Mouse (Mus musculus): ENCODE measurements around the gene Atxn10.
A peak's percentile ranks its signal among the peaks of the same experiment; 100 is the strongest.
"Not testable (repeated sequence)": the region's sequence is repeated elsewhere in the genome, so short reads cannot be mapped to it uniquely, and the experiment has no call there.

The Atxn10 gene

GRCm38 (mm10) chr15:85335671-85336300 lies at the start of gene Atxn10:
Gene Atxn10, plus strand, starts transcription at chr15:85336245.
- peak; percentile 39 for DNase-seq (ENCODE audit: low spot score)

- DNase-seq (ENCODE audit: low spot score), result no peak
These were observed 41.4 kb upstream of the Atxn10 start for GRCm38 (mm10) chr15:85294632-85295031.

- peak; percentile 36 for DNase-seq (ENCODE audit: low spot score)
These were observed 40.5 kb upstream of the Atxn10 start for GRCm38 (mm10) chr15:85295544-85295943.

- DNase-seq (ENCODE audit: low spot score), result no peak
These were observed 40.1 kb upstream of the Atxn10 start for GRCm38 (mm10) chr15:85295977-85296376.

GRCm38 (mm10) chr15:85296538-85296937 lies 39.5 kb upstream of the Atxn10 start:
- no peak for DNase-seq (ENCODE audit: low spot score)

- no peak for DNase-seq (ENCODE audit: low spot score)
These were observed 37.8 kb upstream of the Atxn10 start for GRCm38 (mm10) chr15:85298167-85298781.

GRCm38 (mm10) chr15:85298946-85299345 lies 37.1 kb upstream of the Atxn10 start:
- no peak for DNase-seq (ENCODE audit: low spot score)

- DNase-seq (ENCODE audit: low spot score), result no peak
These were observed 32.8 kb upstream of the Atxn10 start for GRCm38 (mm10) chr15:85303241-85303640.

- DNase-seq (ENCODE audit: low spot score), result no peak
These were observed 32.1 kb upstream of the Atxn10 start for GRCm38 (mm10) chr15:85303976-85304375.

- no peak for DNase-seq (ENCODE audit: low spot score)
These were observed 28.9 kb upstream of the Atxn10 start for GRCm38 (mm10) chr15:85307061-85307660.

GRCm38 (mm10) chr15:85311058-85311657 lies 24.9 kb upstream of the Atxn10 start:
- no peak for DNase-seq (ENCODE audit: low spot score)

GRCm38 (mm10) chr15:85315378-85316025 lies 20.5 kb upstream of the Atxn10 start:
- peak; percentile 87 for DNase-seq (ENCODE audit: low spot score)

- DNase-seq (ENCODE audit: low spot score), result no peak
These were observed 19.5 kb upstream of the Atxn10 start for GRCm38 (mm10) chr15:85316342-85317140.

GRCm38 (mm10) chr15:85319924-85320668 lies 15.9 kb upstream of the Atxn10 start:
- no peak for DNase-seq (ENCODE audit: low spot score)

GRCm38 (mm10) chr15:85323214-85323613 lies 12.8 kb upstream of the Atxn10 start:
- DNase-seq (ENCODE audit: low spot score), result no peak

GRCm38 (mm10) chr15:85324426-85324825 lies 11.6 kb upstream of the Atxn10 start:
- DNase-seq (ENCODE audit: low spot score), result no peak

GRCm38 (mm10) chr15:85327808-85328207 lies 8.2 kb upstream of the Atxn10 start:
- no peak for DNase-seq (ENCODE audit: low spot score)

- not testable (repeated sequence) for DNase-seq (ENCODE audit: low spot score)
These were observed 7.6 kb upstream of the Atxn10 start for GRCm38 (mm10) chr15:85328455-85328854.

GRCm38 (mm10) chr15:85329096-85329495 lies 6.9 kb upstream of the Atxn10 start:
- DNase-seq (ENCODE audit: low spot score), result no peak

- DNase-seq (ENCODE audit: low spot score), result no peak
These were observed 6.0 kb upstream of the Atxn10 start for GRCm38 (mm10) chr15:85330024-85330423.

- not testable (repeated sequence) for DNase-seq (ENCODE audit: low spot score)
These were observed 2.5 kb upstream of the Atxn10 start for GRCm38 (mm10) chr15:85333511-85333910.
